Mouse (Mus musculus) lung, embryonic 15.5 days (tissue): ENCODE results near the gene Elf2. TPM values are rescaled to one million over a fixed set of nuclear protein-coding genes. Genes with fewer than 3 reads are reported as not detected.

ENCODE experiments used
- ATAC-seq: fragments of 200-750 bp; cut with Nextera tagmentation; 2 replicates; pipeline ENCODE4 v1.8.0; 2017; ENCODE audit warnings: moderate number of reproducible peaks, borderline replicate concordance; ENCODE audit not compliant: low FRiP score, low TSS enrichment; ENCODE audit errors: extremely low read depth
- H3K27ac ChIP-seq: fragments of 300-500 bp; sonication (generic); 2 replicates; pipeline ENCODE4 v1.5.1; 2015; ENCODE audit warnings: moderate library complexity, mild to moderate bottlenecking, inconsistent platforms
- H3K27me3 ChIP-seq: fragments of 300-500 bp; sonication (generic); 2 replicates; pipeline ENCODE4 v1.6.1; 2015; ENCODE audit warnings: inconsistent platforms
- H3K36me3 ChIP-seq: fragments of 300-500 bp; sonication (generic); 2 replicates; pipeline ENCODE4 v1.6.1; 2015; ENCODE audit warnings: inconsistent platforms
- H3K4me1 ChIP-seq: fragments of 300-500 bp; sonication (generic); 2 replicates; pipeline ENCODE4 v1.6.1; 2015; ENCODE audit warnings: inconsistent platforms
- H3K4me2 ChIP-seq: fragments of 300-500 bp; sonication (generic); 2 replicates; pipeline ENCODE4 v1.6.1; 2015; ENCODE audit warnings: inconsistent platforms, mild to moderate bottlenecking, moderate library complexity
- H3K4me3 ChIP-seq: fragments of 300-500 bp; sonication (generic); 2 replicates; pipeline ENCODE4 v1.5.1; 2015; ENCODE audit warnings: mild to moderate bottlenecking, inconsistent platforms
- H3K9ac ChIP-seq: fragments of 300-500 bp; sonication (generic); 2 replicates; pipeline ENCODE4 v1.6.1; 2015; ENCODE audit warnings: inconsistent platforms
- H3K9me3 ChIP-seq: fragments of 300-500 bp; sonication (generic); 2 replicates; pipeline ENCODE4 v1.6.1; 2016; ENCODE audit warnings: inconsistent platforms
- WGBS: fragments of 180-500 bp; shearing (Covaris S2); methylation state at CpG from one replicate; pipeline ENCODE4 v1.1.7; 2015; 5-methylcytosine and 5-hydroxymethylcytosine counted together
- polyA plus RNA-seq: library from polyadenylated mRNA; unstranded; fragments of >200 nt; fragmentation: Nextera tagmentation; extraction: Ambion mirVana; gene quantifications from 2 replicates; pipeline ENCODE4 v1.2.1, GENCODE M21; 2015

The Elf2 gene
- polyA plus RNA-seq, 1 experiment from 2014 or later: 69.9 TPM

DNA sequence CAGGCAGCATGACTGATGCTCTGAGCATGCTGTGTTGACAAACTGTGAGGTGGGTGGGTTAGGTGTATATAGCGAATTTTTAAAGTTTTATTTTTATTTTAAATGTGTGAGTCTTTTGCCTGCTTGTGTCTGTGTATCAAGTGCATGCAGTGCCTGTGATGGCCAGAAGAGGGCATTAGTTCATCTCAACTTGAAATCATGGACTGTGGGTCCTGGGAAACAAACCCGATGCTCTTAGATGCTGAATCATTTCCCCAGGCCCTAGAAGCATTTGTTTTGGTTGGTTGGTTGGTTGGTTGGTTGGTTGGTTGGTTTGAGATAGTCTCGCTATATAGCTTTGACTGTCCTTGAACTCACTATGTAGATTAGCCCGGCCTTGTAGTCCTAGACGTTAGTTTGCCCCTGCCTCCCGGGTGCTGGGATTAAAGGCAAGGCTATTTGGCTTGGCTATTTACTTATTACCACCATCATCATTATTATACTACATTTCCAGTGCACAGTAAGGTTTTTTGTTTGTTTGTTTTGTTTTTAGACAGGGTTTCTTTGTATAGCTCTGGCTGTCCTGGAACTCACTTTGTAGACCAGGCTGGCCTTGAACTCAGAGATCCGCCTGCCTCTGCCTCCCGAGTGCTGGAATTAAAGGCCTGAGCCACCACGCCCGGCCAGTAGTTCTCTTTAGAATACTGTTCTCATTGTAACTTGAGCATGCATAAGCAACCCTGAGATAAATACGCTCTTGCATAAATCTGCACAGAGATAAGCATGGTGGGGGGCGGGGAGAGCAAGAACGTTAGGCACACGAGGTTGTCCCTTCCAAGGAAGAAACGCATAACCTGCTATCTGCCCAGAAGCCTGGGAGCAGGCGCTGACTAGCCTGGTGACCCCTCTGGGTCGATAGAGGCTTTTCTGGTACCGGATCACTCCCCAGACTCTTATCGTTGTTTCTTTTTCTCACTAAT is 35.1 kb upstream of the Elf2 start:
- no peak overlapping the region for H3K4me3 ChIP-seq
- no peak overlapping the region for H3K4me2 ChIP-seq
- no peak overlapping the region for H3K27ac ChIP-seq
- H3K36me3 ChIP-seq: no peaks in the 10 kb centered on the region
- H3K9me3 ChIP-seq: no peaks in the 10 kb centered on the region
- H3K4me1 ChIP-seq: 0 out of 2 replicates have a peak, but pooled peaks cover 10% of the 10 kb centered on the region
- ATAC-seq: no peak
- WGBS: 80% methylated on average over 19 of the region's 19 CpGs
- no peaks in the 10 kb centered on the region for H3K27me3 ChIP-seq
- H3K9ac ChIP-seq: no peak overlapping the region

DNA sequence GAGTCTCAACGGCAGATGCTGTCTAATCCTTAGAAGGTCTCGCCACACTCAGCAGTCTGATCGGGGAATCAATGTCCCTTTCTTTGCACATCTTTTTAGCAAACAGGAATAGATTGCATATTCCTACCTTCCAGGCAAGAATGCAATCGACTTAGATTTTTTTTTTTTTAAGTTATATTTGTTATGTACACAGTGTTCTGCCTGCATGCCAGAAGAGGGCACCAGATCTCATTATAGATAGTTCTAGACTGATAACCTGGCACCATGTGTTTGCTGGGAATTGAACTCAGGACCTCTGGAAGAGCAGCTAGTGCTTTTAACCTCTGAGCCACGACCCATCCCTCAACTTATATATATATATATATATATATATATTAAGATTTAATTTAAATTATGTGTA is 33.1 kb upstream of the Elf2 start:
- H3K4me1 ChIP-seq: 0 out of 2 replicates have a peak, but pooled peaks cover 4% of the 10 kb centered on the region
- WGBS: 63% methylated on average over 5 of the region's 5 CpGs
- H3K27me3 ChIP-seq: no peaks in the 10 kb centered on the region
- H3K27ac ChIP-seq: no peak overlapping the region; the same call in 1 of the 2 replicates
- no peak overlapping the region for H3K9ac ChIP-seq
- no peak overlapping the region for H3K4me2 ChIP-seq
- H3K36me3 ChIP-seq: no peaks in the 10 kb centered on the region
- no peak overlapping the region for H3K4me3 ChIP-seq
- ATAC-seq: no peak
- no peaks in the 10 kb centered on the region for H3K9me3 ChIP-seq

DNA sequence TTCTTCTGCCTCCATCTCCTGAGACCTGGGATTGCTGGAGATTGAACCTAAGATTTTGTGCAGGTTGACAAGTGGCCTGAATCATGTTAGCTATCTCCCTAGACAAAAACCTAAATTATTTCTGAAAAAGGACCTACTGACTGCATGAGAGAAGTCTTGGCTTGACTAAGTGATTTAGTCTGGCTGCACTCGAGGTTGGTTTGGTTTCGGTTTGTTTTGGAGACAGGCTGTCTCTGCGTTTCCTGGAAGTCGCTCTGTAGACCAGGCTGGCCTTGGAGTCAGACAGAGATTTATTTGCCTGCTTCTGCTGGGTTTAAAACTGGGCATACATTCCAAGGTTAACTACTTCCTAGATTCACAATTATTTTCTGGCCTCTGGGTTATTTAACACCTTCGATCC is 32.4 kb upstream of the Elf2 start:
- no peak for ATAC-seq
- H3K9ac ChIP-seq: no peak overlapping the region
- no peaks in the 10 kb centered on the region for H3K27me3 ChIP-seq
- no peak overlapping the region for H3K4me3 ChIP-seq
- WGBS: 55% methylated on average over 5 of the region's 5 CpGs
- H3K27ac ChIP-seq: no peak overlapping the region
- H3K4me1 ChIP-seq: no peaks in the 10 kb centered on the region
- no peak overlapping the region for H3K4me2 ChIP-seq
- no peaks in the 10 kb centered on the region for H3K36me3 ChIP-seq
- H3K9me3 ChIP-seq: no peaks in the 10 kb centered on the region

- Histone ChIP-seq H3K9ac (no peak overlapping the region), H3K27me3 (no peaks in the 10 kb centered on the region), H3K4me3 (no peak overlapping the region), H3K4me1 (no peaks in the 10 kb centered on the region), H3K36me3 (no peaks in the 10 kb centered on the region), H3K27ac (no peak overlapping the region), H3K9me3 (no peaks in the 10 kb centered on the region), H3K4me2 (no peak overlapping the region)
- no peak for ATAC-seq
- WGBS: 72% methylated on average over 2 of the region's 2 CpGs
Measured at GRCm38 (mm10) chr3:51371826-51372225, 31.4 kb upstream of the Elf2 start.

DNA sequence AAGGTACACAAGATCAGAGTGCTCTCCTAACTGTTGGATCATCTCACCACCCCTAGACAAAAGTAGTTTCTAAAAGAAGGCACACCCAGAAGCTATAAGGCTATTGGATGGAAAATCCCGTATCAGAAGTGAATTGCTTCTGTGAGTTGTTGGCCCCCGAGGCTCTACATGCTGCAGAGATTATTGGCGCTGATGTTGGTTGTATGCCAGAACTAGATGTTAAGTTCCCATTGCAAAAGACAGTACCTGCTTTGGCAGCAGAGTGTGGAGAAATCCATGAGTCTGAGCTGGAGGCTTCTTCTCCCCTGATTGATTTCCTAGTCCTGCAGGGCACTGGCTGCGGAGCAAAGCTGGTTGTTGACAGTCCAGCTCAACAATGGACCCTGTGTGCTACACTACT is 27.5 kb upstream of the Elf2 start:
- no peaks in the 10 kb centered on the region for H3K36me3 ChIP-seq
- H3K9me3 ChIP-seq: no peaks in the 10 kb centered on the region
- peaks cover 10% of the 10 kb centered on the region for H3K4me1 ChIP-seq
- no peak for ATAC-seq
- no peak overlapping the region for H3K9ac ChIP-seq
- no peak overlapping the region for H3K27ac ChIP-seq
- H3K4me3 ChIP-seq: no peak overlapping the region
- 0 out of 2 replicates have a peak, but pooled peaks cover 6% of the 10 kb centered on the region for H3K27me3 ChIP-seq
- 76% methylated on average over 4 of the region's 4 CpGs for WGBS
- H3K4me2 ChIP-seq: no peak overlapping the region

DNA sequence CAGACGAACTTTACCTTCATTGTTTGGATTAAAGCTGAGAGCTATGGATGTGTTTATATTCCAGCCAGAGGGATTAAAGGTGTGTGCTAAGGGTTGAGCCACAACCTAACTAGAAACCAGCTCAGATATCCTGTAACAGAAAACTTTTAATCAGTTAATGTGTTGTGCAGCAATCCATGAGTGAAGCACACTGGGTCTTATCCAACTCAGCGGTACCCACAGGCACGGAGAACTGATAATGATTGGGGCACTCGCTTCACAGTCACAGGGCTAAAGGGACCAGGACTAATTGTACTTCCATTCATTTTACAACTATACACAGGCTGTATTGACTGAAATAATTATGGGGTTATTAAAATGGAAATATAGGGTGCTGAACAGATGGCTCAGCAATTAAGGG is 26.5 kb upstream of the Elf2 start:
- WGBS: 49% methylated on average over 4 of the region's 4 CpGs
- Histone ChIP-seq H3K9ac (no peak overlapping the region), H3K27me3 (0 out of 2 replicates have a peak, but pooled peaks cover 6% of the 10 kb centered on the region), H3K4me2 (no peak overlapping the region), H3K4me1 (peaks cover 10% of the 10 kb centered on the region), H3K36me3 (no peaks in the 10 kb centered on the region), H3K9me3 (no peaks in the 10 kb centered on the region), H3K27ac (no peak overlapping the region), H3K4me3 (no peak overlapping the region)
- ATAC-seq: no peak

DNA sequence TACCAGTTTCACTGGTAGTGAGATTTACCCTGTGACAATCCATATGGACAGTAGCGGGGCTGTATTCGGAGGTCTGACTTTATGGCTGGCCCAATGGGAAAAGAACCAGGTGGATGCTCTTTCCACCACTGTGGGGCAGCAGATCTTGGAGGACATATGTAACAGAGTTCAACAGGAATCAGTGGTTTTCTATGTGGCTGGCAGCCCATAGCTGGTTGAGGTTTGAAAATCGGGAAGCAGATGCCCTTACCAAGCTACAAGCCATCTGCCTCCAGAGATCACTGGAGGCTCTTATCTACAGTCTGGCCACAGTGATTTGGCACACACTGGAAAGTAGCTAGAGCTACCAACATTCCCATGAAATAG is 25.0 kb upstream of the Elf2 start:
- no peak for ATAC-seq
- Histone ChIP-seq H3K36me3 (no peaks in the 10 kb centered on the region), H3K9me3 (no peaks in the 10 kb centered on the region), H3K4me3 (peak overlapping the region; percentile 47), H3K27me3 (0 out of 2 replicates have a peak, but pooled peaks cover 6% of the 10 kb centered on the region), H3K4me2 (peak overlapping the region; percentile 82), H3K9ac (peak overlapping the region; percentile 0; the same call in 1 of the 2 replicates), H3K27ac (no peak overlapping the region), H3K4me1 (peaks cover 10% of the 10 kb centered on the region)
- 6% methylated on average over 3 of the region's 3 CpGs for WGBS

DNA sequence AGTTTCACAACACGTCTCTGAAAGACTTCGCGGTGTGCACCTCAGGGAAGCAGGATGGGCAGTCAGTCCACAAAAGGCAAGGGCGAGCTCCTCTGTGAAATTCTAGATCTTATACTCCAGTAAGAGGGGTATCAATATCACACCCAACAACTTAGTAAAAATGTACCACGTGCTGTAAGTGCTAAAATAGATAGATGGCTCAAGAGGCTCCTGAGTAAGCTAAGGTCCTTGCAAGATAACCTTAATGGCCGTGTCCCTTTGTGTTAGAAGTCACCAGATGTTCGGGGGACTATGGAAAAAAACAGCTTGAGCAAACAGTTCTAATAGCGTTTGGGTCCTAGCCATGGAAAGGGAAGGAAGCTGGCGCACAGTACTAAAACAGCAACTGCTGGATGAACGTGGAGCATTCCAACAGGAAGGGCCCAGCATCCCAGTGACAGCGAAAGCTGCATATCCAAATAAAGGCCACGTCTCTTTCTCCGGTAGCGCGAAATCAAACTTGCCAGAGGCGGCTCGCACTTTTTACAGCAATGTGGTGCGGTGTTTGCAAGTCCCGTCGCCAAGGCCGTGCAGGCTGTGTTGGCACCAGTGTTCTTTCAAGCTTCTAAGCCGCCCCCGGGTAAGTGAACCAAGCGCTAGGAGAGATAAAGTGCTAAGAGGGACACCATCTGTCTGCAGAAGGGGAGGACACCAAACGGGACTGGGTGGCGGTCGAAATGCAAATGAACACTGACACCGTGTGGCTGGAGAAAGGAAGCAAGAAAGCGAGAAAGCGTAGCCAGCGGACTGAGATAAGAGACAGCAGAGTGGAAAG is 24.4 kb upstream of the Elf2 start:
- peak overlapping the region; percentile 44 for H3K27ac ChIP-seq

GRCm38 (mm10) chr3:51361066-51361465 is 20.6 kb upstream of the Elf2 start:
- Histone ChIP-seq H3K27me3 (0 out of 2 replicates have a peak, but pooled peaks cover 6% of the 10 kb centered on the region), H3K4me3 (0 out of 2 replicates have a peak overlapping the region, but pooled peaks have one; percentile 0), H3K4me2 (peak overlapping the region; percentile 3; the same call in 1 of the 2 replicates), H3K9me3 (no peaks in the 10 kb centered on the region), H3K36me3 (no peaks in the 10 kb centered on the region), H3K4me1 (peaks cover 20% of the 10 kb centered on the region), H3K9ac (no peak overlapping the region), H3K27ac (no peak overlapping the region)
- WGBS: 30% methylated on average over 9 of the region's 9 CpGs
- ATAC-seq: 0 out of 2 replicates have a peak, but pooled peaks have one; percentile 24

More for the DNA sequence above, 24.4 kb upstream of the Elf2 start:
- 7% methylated on average over 31 of the region's 31 CpGs for WGBS
- Histone ChIP-seq H3K4me2 (peak overlapping the region; percentile 82), H3K9ac (peak overlapping the region; percentile 25; the same call in 1 of the 2 replicates), H3K9me3 (no peaks in the 10 kb centered on the region), H3K36me3 (no peaks in the 10 kb centered on the region), H3K4me1 (peaks cover 10% of the 10 kb centered on the region), H3K27me3 (0 out of 2 replicates have a peak, but pooled peaks cover 6% of the 10 kb centered on the region), H3K4me3 (peak overlapping the region; percentile 47)
- peak; percentile 88 for ATAC-seq

GRCm38 (mm10) chr3:51359558-51360307 is 19.3 kb upstream of the Elf2 start:
- no peak overlapping the region for H3K9ac ChIP-seq
- no peak for ATAC-seq
- WGBS: 24% methylated on average over 14 of the region's 14 CpGs
- H3K27ac ChIP-seq: no peak overlapping the region
- peak overlapping the region; percentile 64 for H3K4me3 ChIP-seq
- 0 out of 2 replicates have a peak, but pooled peaks cover 6% of the 10 kb centered on the region for H3K27me3 ChIP-seq
- H3K9me3 ChIP-seq: no peaks in the 10 kb centered on the region
- peak overlapping the region; percentile 94 for H3K4me2 ChIP-seq
- peaks cover 13% of the 10 kb centered on the region for H3K4me1 ChIP-seq
- H3K36me3 ChIP-seq: no peaks in the 10 kb centered on the region
